24 mouse cellular contexts compared by ENCODE assay signal in the genomic region with DNA sequence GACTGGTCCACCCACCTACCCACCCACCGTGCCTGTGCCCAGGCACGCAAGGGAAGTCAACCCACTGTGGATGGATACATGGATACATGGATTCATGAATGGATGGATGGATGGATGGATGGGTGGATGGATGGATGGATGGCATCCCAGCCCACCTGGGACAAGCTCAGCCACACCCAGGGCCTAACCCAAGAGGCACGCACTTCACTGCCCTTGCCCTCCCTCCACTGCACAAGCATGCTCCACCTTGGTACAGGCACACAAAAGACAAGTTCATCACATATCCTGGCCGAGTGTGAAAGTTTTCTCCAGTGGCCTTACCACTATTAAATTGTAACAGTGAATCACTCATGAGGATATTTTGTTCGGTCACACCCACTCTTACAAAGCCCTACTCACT. TPM values are rescaled to one million over a fixed set of nuclear protein-coding genes. Genes with fewer than 3 reads are reported as not detected.
A peak's percentile ranks its signal among the peaks of the same experiment; 100 is the strongest.
DNase-seq lines count a peak whose midpoint lies in the region; ATAC-seq lines count a peak whose summit lies in the region.
"Had no signal": no experiment of that assay in that cellular context is flagged by ENCODE, and none has a peak within 500 bp of the region (broad histone marks: within the 10 kb centered on the region; RNA-seq: fewer than 3 reads in every experiment).

No protein-coding gene starts in this region.

- 60% methylated on average over 5 of the region's 5 CpGs for WGBS in hindbrain, embryonic 10.5 days
- WGBS in hindbrain, embryonic 11.5 days, result 56% methylated on average over 5 of the region's 5 CpGs
- 62% methylated on average over 5 of the region's 5 CpGs for WGBS in kidney, embryonic 16.5 days

- no peaks in the 10 kb centered on the region for H3K9me3 ChIP-seq in hindbrain, embryonic 10.5 days
- no peaks in the 10 kb centered on the region for H3K9me3 ChIP-seq in hindbrain, embryonic 11.5 days (ENCODE audit: control insufficient read depth, low read length)
- no peaks in the 10 kb centered on the region for H3K9me3 ChIP-seq in kidney, embryonic 16.5 days (ENCODE audit: low read length)
- H3K9me3 ChIP-seq: embryonic facial prominence, embryonic 12.5 days; embryonic facial prominence, embryonic 15.5 days; heart, embryonic 10.5 days; heart, embryonic 13.5 days had no signal

- H3K27me3 ChIP-seq in hindbrain, embryonic 10.5 days (ENCODE audit: insufficient read depth, poor library complexity, severe bottlenecking), result peaks cover 48% of the 10 kb centered on the region
- H3K27me3 ChIP-seq in hindbrain, embryonic 11.5 days (ENCODE audit: control insufficient read depth, insufficient read depth, low read length), result peaks cover 15% of the 10 kb centered on the region
- H3K27me3 ChIP-seq in kidney, embryonic 16.5 days (ENCODE audit: insufficient read depth, low read length), result peaks cover 22% of the 10 kb centered on the region

- no peak overlapping the region for H3K9ac ChIP-seq in hindbrain, embryonic 11.5 days (ENCODE audit: low read depth, low read length)
- H3K9ac ChIP-seq in kidney, embryonic 16.5 days (replicated peaks; ENCODE audit: low read length), result no peak overlapping the region
- H3K9ac ChIP-seq: embryonic facial prominence, embryonic 12.5 days; embryonic facial prominence, embryonic 15.5 days; forebrain, postnatal 0 days; heart, embryonic 13.5 days; hindbrain, embryonic 14.5 days had no signal

- H3K36me3 ChIP-seq in hindbrain, embryonic 10.5 days, result no peaks in the 10 kb centered on the region
- H3K36me3 ChIP-seq in hindbrain, embryonic 11.5 days (ENCODE audit: control insufficient read depth, insufficient read depth, low read length), result no peaks in the 10 kb centered on the region
- H3K36me3 ChIP-seq in kidney, embryonic 16.5 days (ENCODE audit: insufficient read depth, low read length), result no peaks in the 10 kb centered on the region
- H3K36me3 ChIP-seq: embryonic facial prominence, embryonic 12.5 days; embryonic facial prominence, embryonic 15.5 days; heart, embryonic 10.5 days; heart, embryonic 13.5 days had no signal

- H3K4me3 ChIP-seq in hindbrain, embryonic 10.5 days, result 0 out of 2 replicates have a peak overlapping the region, but pooled peaks have one; percentile 2
- no peak overlapping the region for H3K4me3 ChIP-seq in hindbrain, embryonic 11.5 days (ENCODE audit: low read depth, low read length)
- H3K4me3 ChIP-seq in kidney, embryonic 16.5 days (ENCODE audit: low read length), result no peak overlapping the region
- H3K4me3 ChIP-seq: embryonic facial prominence, embryonic 12.5 days; embryonic facial prominence, embryonic 15.5 days; heart, adult 2 months; heart, embryonic 10.5 days; heart, embryonic 13.5 days had no signal

- peaks cover 9% of the 10 kb centered on the region for H3K4me1 ChIP-seq in hindbrain, embryonic 10.5 days (replicated peaks)
- no peaks in the 10 kb centered on the region for H3K4me1 ChIP-seq in hindbrain, embryonic 11.5 days (replicated peaks; ENCODE audit: control insufficient read depth, insufficient read depth, low read length)
- peaks cover 3% of the 10 kb centered on the region for H3K4me1 ChIP-seq in kidney, embryonic 16.5 days (ENCODE audit: insufficient read depth, low read length)

- no peak for ATAC-seq in hindbrain, embryonic 11.5 days (ENCODE audit: low FRiP score)
- ATAC-seq in kidney, embryonic 16.5 days (ENCODE audit: low FRiP score, low TSS enrichment), result no peak
- ATAC-seq: CD4-positive, CD25-positive, alpha-beta regulatory T cell, adult 4 months; forebrain, embryonic 14.5 days; forebrain, postnatal 0 days; hindbrain, postnatal 0 days had no signal

- no peak overlapping the region for H3K4me2 ChIP-seq in hindbrain, embryonic 11.5 days (replicated peaks; ENCODE audit: low read depth, low read length)
- H3K4me2 ChIP-seq in kidney, embryonic 16.5 days (replicated peaks; ENCODE audit: low read depth, low read length), result 0 out of 2 replicates have a peak overlapping the region, but pooled peaks have one; percentile 7
- H3K4me2 ChIP-seq: embryonic facial prominence, embryonic 12.5 days; embryonic facial prominence, embryonic 15.5 days; heart, embryonic 13.5 days; hindbrain, embryonic 14.5 days had no signal

- H3K27ac ChIP-seq in hindbrain, embryonic 10.5 days, result no peak overlapping the region
- no peak overlapping the region for H3K27ac ChIP-seq in hindbrain, embryonic 11.5 days (ENCODE audit: low read depth, low read length)
- H3K27ac ChIP-seq in kidney, embryonic 16.5 days (ENCODE audit: low read length), result no peak overlapping the region
- H3K27ac ChIP-seq: embryonic facial prominence, embryonic 12.5 days; embryonic facial prominence, embryonic 15.5 days; heart, adult 2 months; heart, embryonic 10.5 days; heart, embryonic 13.5 days; hindbrain, embryonic 14.5 days; hindbrain, postnatal 0 days had no signal

- DNase-seq in hindbrain, embryonic 10.5 days (ENCODE audit: low spot score), result no peak
- no peak for DNase-seq in hindbrain, embryonic 11.5 days (ENCODE audit: low spot score)
- no peak for DNase-seq in kidney, postnatal 14 days
- DNase-seq in thymus, postnatal 4 days, result peak; percentile 3
- DNase-seq in thymus, postnatal 36 days, result no peak
- no peak for DNase-seq in frontal cortex, postnatal 14 days (ENCODE audit: low spot score in 2 of 2)
- DNase-seq: adrenal gland, adult 8-10 months; adrenal gland, postnatal 25 days; cerebellum, adult 18-20 months; cerebellum, postnatal 14 days; forebrain, postnatal 0 days; gastrocnemius, postnatal 25 days; heart, adult 2 months; heart, postnatal 14 days had no signal

RNA-seq across cellular contexts. Expression of gene Rhou, which starts 29.5 kb away (rescaled TPM):
- 6.7 and 7.5 TPM in 2 replicates for polyA plus RNA-seq in hindbrain, embryonic 10.5 days (2016; fragmentation: Nextera tagmentation; extraction: Ambion mirVana)
- polyA plus RNA-seq in hindbrain, embryonic 11.5 days (2014; fragmentation: Nextera tagmentation; extraction: Ambion mirVana), result 11.3 and 12.4 TPM in 2 replicates
- 7.9 TPM in 2 replicates for polyA plus RNA-seq in kidney, embryonic 16.5 days (2015; fragmentation: Nextera tagmentation; extraction: Ambion mirVana)
- polyA plus RNA-seq: inflammation-experienced regulatory T-cells, adult 6 months had no signal
